In genomic region chr14:25377900-25378716, GRCm38 (mm10) we compare ENCODE assay signal across 8 mouse cellular contexts.
DNase-seq lines count a peak whose midpoint lies in the region; ATAC-seq and TF ChIP-seq lines count a peak whose summit lies in the region.

No protein-coding gene starts in this region.

- no peaks in the 10 kb centered on the region for H3K9me3 ChIP-seq in ES-E14 (ENCODE audit: control insufficient read depth, insufficient read depth, low read depth, low read length)
- no peaks in the 10 kb centered on the region for H3K9me3 ChIP-seq in hindbrain, embryonic 12.5 days (replicated peaks)
- H3K9me3 ChIP-seq in lung, postnatal 0 days (ENCODE audit: low read length) = no peaks in the 10 kb centered on the region

- TF ChIP-seq CTCF in lung, postnatal 0 days (IDR thresholded peaks at IDR 0.05) = peak; percentile 43; the same call in 1 of the 2 replicates

- H3K4me1 ChIP-seq in ES-E14 (ENCODE audit: control insufficient read depth in 2 of 2, insufficient read depth in 2 of 2, low read length in 2 of 2, poor library complexity in 1 of 2) = peaks cover 2 to 13% of the 10 kb centered on the region in 2 experiments; a peak in 3 of 4 replicates
- H3K4me1 ChIP-seq in hindbrain, embryonic 12.5 days = peaks cover 40% of the 10 kb centered on the region
- H3K4me1 ChIP-seq in lung, postnatal 0 days (ENCODE audit: insufficient read depth, low read depth, low read length) = peaks cover 13% of the 10 kb centered on the region

- TF ChIP-seq EP300 in lung, postnatal 0 days (IDR thresholded peaks at IDR 0.05) = peak; percentile 64

- in situ Hi-C loops in ES-E14 (cut with MboI; ENCODE audit: low sequenced_read_pairs in 2 of 2, unreplicated experiment in 2 of 2) = no loop called here

- H3K27ac ChIP-seq in ES-E14 (ENCODE audit: insufficient read depth, low read depth, low read length, poor library complexity, severe bottlenecking) = peak overlapping the region; percentile 91
- H3K27ac ChIP-seq in hindbrain, embryonic 12.5 days = peak overlapping the region; percentile 100
- peak overlapping the region; percentile 97 for H3K27ac ChIP-seq in lung, postnatal 0 days (ENCODE audit: low read length)

- peak; percentile 59 for DNase-seq in ES-E14 (ENCODE audit: low read depth, low spot score)
- DNase-seq in cerebellum, adult 8-10 months = peak; percentile 91
- DNase-seq in frontal cortex, postnatal 10 days (ENCODE audit: low spot score in 2 of 2) = peak; percentile 82 to 84
- DNase-seq in layer of hippocampus, postnatal 10 days (ENCODE audit: low spot score in 2 of 2) = peak; percentile 78 to 86
- peak; percentile 98 for DNase-seq in lung, postnatal 0 days (ENCODE audit: low spot score)
- peak; percentile 65 for DNase-seq in ovary, postnatal 14 days (ENCODE audit: low spot score)
- peak; percentile 87 to 88 for DNase-seq in thymus, postnatal 10 days (ENCODE audit: low spot score in 2 of 2)

- H3K27me3 ChIP-seq in hindbrain, embryonic 12.5 days = no peaks in the 10 kb centered on the region
- H3K27me3 ChIP-seq in lung, postnatal 0 days (replicated peaks; ENCODE audit: insufficient read depth, low read length) = no peaks in the 10 kb centered on the region

- under 1% methylated on average over 48 of the region's 54 CpGs for WGBS in hindbrain, embryonic 12.5 days
- under 1% methylated on average over 48 of the region's 54 CpGs for WGBS in lung, postnatal 0 days

- H3K4me2 ChIP-seq in hindbrain, embryonic 12.5 days (replicated peaks) = peak overlapping the region; percentile 61
- peak overlapping the region; percentile 69 for H3K4me2 ChIP-seq in lung, postnatal 0 days (replicated peaks; ENCODE audit: low read depth, low read length)

- H3K4me3 ChIP-seq in ES-E14 (ENCODE audit: insufficient read depth in 1 of 2, low read depth in 1 of 2, low read length in 2 of 2, poor library complexity in 1 of 2, severe bottlenecking in 1 of 2) = peak overlapping the region; percentile 66 to 75
- H3K4me3 ChIP-seq in hindbrain, embryonic 12.5 days = peak overlapping the region; percentile 36
- peak overlapping the region; percentile 47 for H3K4me3 ChIP-seq in lung, postnatal 0 days (ENCODE audit: low read depth, low read length)

- H3K36me3 ChIP-seq in ES-E14 (ENCODE audit: control insufficient read depth, insufficient read depth, low read length, poor library complexity, severe bottlenecking) = no peaks in the 10 kb centered on the region
- no peaks in the 10 kb centered on the region for H3K36me3 ChIP-seq in hindbrain, embryonic 12.5 days
- H3K36me3 ChIP-seq in lung, postnatal 0 days (ENCODE audit: insufficient read depth, low read length) = no peaks in the 10 kb centered on the region

- ATAC-seq in hindbrain, embryonic 12.5 days (ENCODE audit: low FRiP score) = peak; percentile 95
- peak; percentile 93 for ATAC-seq in lung, postnatal 0 days

- H3K9ac ChIP-seq in ES-E14 (ENCODE audit: insufficient read depth, low read depth, low read length, poor library complexity, severe bottlenecking) = peak overlapping the region; percentile 88
- peak overlapping the region; percentile 77 for H3K9ac ChIP-seq in hindbrain, embryonic 12.5 days
- H3K9ac ChIP-seq in lung, postnatal 0 days (replicated peaks; ENCODE audit: low read depth) = peak overlapping the region; percentile 83

TF ChIP-seq in ES-E14, 5 proteins besides CTCF, POLR2A, EP300 and RAD21:
- TF ChIP-seq HCFC1 (IDR thresholded peaks at IDR 0.05; ENCODE audit: borderline replicate concordance, insufficient read depth, low read length) = no peak
- TF ChIP-seq ZC3H11A (IDR thresholded peaks at IDR 0.05; ENCODE audit: borderline replicate concordance, low read depth, low read length) = no peak
- TF ChIP-seq CHD2 (IDR thresholded peaks at IDR 0.05; ENCODE audit: low read depth, low read length) = no peak
- no peak for TF ChIP-seq MAFK (IDR thresholded peaks at IDR 0.05; ENCODE audit: insufficient read depth, low read depth, low read length)

Comparison
In these comparisons a context has a peak if more than half of its experiments do, and no peak if none do; other contexts are left out.
1. Peak in every context shown above with its lines: DNase-seq, ATAC-seq, H3K4me3 ChIP-seq and H3K27ac ChIP-seq.